12 mouse cellular contexts compared by ENCODE assay signal in genomic region chr19:38488103-38488912, GRCm38 (mm10). TPM values are rescaled to one million over a fixed set of nuclear protein-coding genes. Genes with fewer than 3 reads are reported as not detected.
DNase-seq lines count a peak whose midpoint lies in the region; ATAC-seq and TF ChIP-seq lines count a peak whose summit lies in the region.
"Had no signal": no experiment of that assay in that cellular context is flagged by ENCODE, and none has a peak within 500 bp of the region (broad histone marks: within the 10 kb centered on the region; RNA-seq: fewer than 3 reads in every experiment).

No protein-coding gene starts in this region.

- DNase-seq in cerebellum, adult 9-10 months, result peak; percentile 30
- DNase-seq in cerebellum, adult 8-10 months, result no peak
- peak; percentile 84 for DNase-seq in Muller cell, postnatal 12 days (ENCODE audit: inconsistent ontology term)
- no peak for DNase-seq in forebrain, postnatal 0 days
- no peak for DNase-seq in frontal cortex, adult 2 months (ENCODE audit: extremely low spot score in 1 of 2, low spot score in 1 of 2)
- DNase-seq in adrenal gland, postnatal 25 days, result no peak
- no peak for DNase-seq in right cerebral cortex, postnatal 25 days
- DNase-seq: adrenal gland, postnatal 10 days; lung, postnatal 4 days had no signal

- no peak overlapping the region for H3K4me3 ChIP-seq in forebrain, postnatal 0 days (ENCODE audit: low read depth, low read length)
- no peak overlapping the region for H3K4me3 ChIP-seq in midbrain, embryonic 13.5 days (replicated peaks)
- H3K4me3 ChIP-seq: kidney, embryonic 15.5 days had no signal

- no peaks in the 10 kb centered on the region for H3K4me1 ChIP-seq in forebrain, postnatal 0 days (ENCODE audit: insufficient read depth)
- peaks cover 29% of the 10 kb centered on the region for H3K4me1 ChIP-seq in midbrain, embryonic 13.5 days (replicated peaks)

- no peaks in the 10 kb centered on the region for H3K27me3 ChIP-seq in forebrain, postnatal 0 days (ENCODE audit: insufficient read depth, low read length)
- peaks cover 37% of the 10 kb centered on the region for H3K27me3 ChIP-seq in midbrain, embryonic 13.5 days

- no peak overlapping the region for H3K9ac ChIP-seq in forebrain, postnatal 0 days
- no peak overlapping the region for H3K9ac ChIP-seq in midbrain, embryonic 13.5 days (replicated peaks)
- H3K9ac ChIP-seq: kidney, embryonic 15.5 days had no signal

- 20% methylated on average over 9 of the region's 9 CpGs for WGBS in forebrain, postnatal 0 days
- WGBS in midbrain, embryonic 13.5 days, result 20% methylated on average over 9 of the region's 9 CpGs

- ATAC-seq in forebrain, postnatal 0 days, result peak; percentile 36; the same call in 1 of the 2 replicates
- peak; percentile 79 for ATAC-seq in midbrain, embryonic 13.5 days

- H3K4me2 ChIP-seq in forebrain, postnatal 0 days (ENCODE audit: low read depth), result no peak overlapping the region
- no peak overlapping the region for H3K4me2 ChIP-seq in midbrain, embryonic 13.5 days (replicated peaks)
- H3K4me2 ChIP-seq: kidney, embryonic 15.5 days had no signal

- no peak for TF ChIP-seq CTCF in forebrain, postnatal 0 days (IDR thresholded peaks at IDR 0.05; ENCODE audit: low read depth)

- no peaks in the 10 kb centered on the region for H3K36me3 ChIP-seq in forebrain, postnatal 0 days (ENCODE audit: insufficient read depth)
- no peaks in the 10 kb centered on the region for H3K36me3 ChIP-seq in midbrain, embryonic 13.5 days
- H3K36me3 ChIP-seq: kidney, embryonic 15.5 days had no signal

- H3K9me3 ChIP-seq in forebrain, postnatal 0 days (ENCODE audit: low read length), result no peaks in the 10 kb centered on the region
- H3K9me3 ChIP-seq in midbrain, embryonic 13.5 days, result no peaks in the 10 kb centered on the region
- H3K9me3 ChIP-seq: kidney, embryonic 15.5 days had no signal

- no peak overlapping the region for H3K27ac ChIP-seq in forebrain, postnatal 0 days (ENCODE audit: low read depth, low read length)
- H3K27ac ChIP-seq in midbrain, embryonic 13.5 days, result 0 out of 2 replicates have a peak overlapping the region, but pooled peaks have one; percentile 36
- H3K27ac ChIP-seq: kidney, embryonic 15.5 days had no signal

RNA-seq across cellular contexts. Expression of gene Plce1, which starts 7.4 kb away (rescaled TPM):
- total RNA-seq in forebrain, postnatal 0 days (2014; rRNA removed), result 6.4 and 11.1 TPM in 2 replicates
- 1.3 and 2.8 TPM in 2 replicates for polyA plus RNA-seq in forebrain, postnatal 0 days (2015; fragmentation: Nextera tagmentation; extraction: Ambion mirVana)
- polyA plus RNA-seq in midbrain, embryonic 13.5 days (2015; fragmentation: Nextera tagmentation; extraction: Ambion mirVana), result 3.9 and 4.3 TPM in 2 replicates
- polyA plus RNA-seq in frontal cortex, adult 2 months (2012; rRNA removed), result 4.7 and 5.5 TPM in 2 replicates
- 4.0 and 4.7 TPM in 2 replicates for total RNA-seq in adrenal gland, postnatal 25 days (2021)
- total RNA-seq: MEL had no signal

Comparison
In these comparisons a context has a peak if more than half of its experiments do, and no peak if none do; other contexts are left out.
1. DNase-seq: peak in cerebellum, adult 9-10 months (single experiment) and Muller cell, postnatal 12 days (single experiment); none in cerebellum, adult 8-10 months (single experiment), forebrain, postnatal 0 days (single experiment), frontal cortex, adult 2 months (0 of 2), adrenal gland, postnatal 25 days (single experiment) and right cerebral cortex, postnatal 25 days (single experiment).